Mouse (Mus musculus): ENCODE results near the gene Mbd4. TPM values are rescaled to one million over a fixed set of nuclear protein-coding genes. Genes with fewer than 3 reads are reported as not detected.

The Mbd4 gene
- polyA plus RNA-seq, 1 experiment from 2014 or later, result 13.4 TPM

DNA sequence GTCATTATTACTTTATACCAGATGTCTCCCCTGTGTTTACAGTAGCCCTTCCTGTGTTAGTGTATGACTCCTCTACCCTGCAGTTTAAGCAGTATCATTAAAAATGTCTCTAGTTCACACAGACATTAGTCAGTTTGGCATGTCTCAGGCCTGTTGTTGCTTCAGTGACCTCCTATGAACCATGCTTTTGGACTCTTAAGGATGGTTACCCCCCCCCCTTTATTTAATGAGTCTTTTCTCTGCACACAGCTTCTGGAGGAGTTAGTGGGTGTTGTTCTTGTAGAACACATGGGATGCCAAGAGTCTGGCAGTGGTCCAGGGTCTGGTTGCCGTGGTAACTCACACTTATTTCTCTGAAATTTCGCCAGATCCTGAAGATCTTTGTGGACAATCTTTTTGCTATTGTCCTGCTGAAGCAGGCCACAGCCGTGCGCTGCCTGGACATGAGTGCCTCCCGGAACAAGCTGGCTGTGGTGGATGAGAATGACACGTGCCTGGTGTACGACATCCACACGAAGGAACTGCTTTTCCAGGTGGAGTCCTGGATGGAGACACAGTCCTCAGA is 38.4 kb upstream of the Mbd4 start:
- Histone ChIP-seq H3K4me3 (ENCODE audit: low read depth, low read length) (no peak overlapping the region), H3K27me3 (replicated peaks; ENCODE audit: control insufficient read depth, insufficient read depth, low read length) (no peaks in the 10 kb centered on the region), H3K27ac (replicated peaks; ENCODE audit: low read depth, low read length) (no peak overlapping the region), H3K9me3 (ENCODE audit: control insufficient read depth, low read length) (0 out of 2 replicates have a peak, but pooled peaks cover 5% of the 10 kb centered on the region), H3K4me2 (ENCODE audit: low read depth, low read length) (no peak overlapping the region), H3K9ac (ENCODE audit: low read depth, low read length) (no peak overlapping the region), H3K36me3 (ENCODE audit: control insufficient read depth, insufficient read depth, low read length) (peaks cover 58% of the 10 kb centered on the region), H3K4me1 (ENCODE audit: control insufficient read depth, insufficient read depth, low read length) (peaks cover 7% of the 10 kb centered on the region; the same call in 1 of the 2 replicates)
- DNase-seq (ENCODE audit: low spot score), result peak; percentile 57
- no peak for ATAC-seq (ENCODE audit: low read depth)
- WGBS, result 70% methylated on average over 8 of the region's 8 CpGs

DNA sequence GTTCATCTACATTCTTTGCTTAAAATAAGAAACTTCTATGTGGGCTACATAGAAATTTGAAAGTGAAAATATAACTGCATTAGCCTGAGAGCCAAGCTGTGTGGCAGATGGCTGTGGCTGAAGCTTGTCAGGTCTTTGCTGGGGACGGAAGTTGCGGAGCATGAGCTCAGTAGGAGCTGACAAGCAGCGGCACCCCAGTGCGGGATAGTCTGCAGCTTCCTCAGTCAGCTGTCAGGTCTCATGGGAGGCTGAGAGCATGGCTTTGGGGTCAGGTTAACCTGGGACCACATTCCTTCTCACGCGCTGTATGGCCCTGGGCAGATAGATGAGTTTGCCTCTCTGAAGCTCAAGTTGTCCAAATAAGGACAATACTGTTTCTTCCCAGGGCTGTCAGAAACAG is 37.9 kb upstream of the Mbd4 start:
- H3K36me3 ChIP-seq (ENCODE audit: control insufficient read depth, insufficient read depth, low read length), result peaks cover 60% of the 10 kb centered on the region
- 0 out of 2 replicates have a peak, but pooled peaks cover 5% of the 10 kb centered on the region for H3K9me3 ChIP-seq (ENCODE audit: control insufficient read depth, low read length)
- peaks cover 7% of the 10 kb centered on the region; the same call in 1 of the 2 replicates for H3K4me1 ChIP-seq (ENCODE audit: control insufficient read depth, insufficient read depth, low read length)
- no peak overlapping the region for H3K4me2 ChIP-seq (ENCODE audit: low read depth, low read length)
- whole genome bisulfite sequencing, result 54% methylated on average over 6 of the region's 6 CpGs
- no peaks in the 10 kb centered on the region for H3K27me3 ChIP-seq (replicated peaks; ENCODE audit: control insufficient read depth, insufficient read depth, low read length)
- H3K4me3 ChIP-seq (ENCODE audit: low read depth, low read length), result no peak overlapping the region
- ATAC-seq (ENCODE audit: low read depth) (no peak), DNase-seq (ENCODE audit: low spot score) (no peak)
- H3K9ac ChIP-seq (ENCODE audit: low read depth, low read length), result no peak overlapping the region
- H3K27ac ChIP-seq (replicated peaks; ENCODE audit: low read depth, low read length), result no peak overlapping the region

DNA sequence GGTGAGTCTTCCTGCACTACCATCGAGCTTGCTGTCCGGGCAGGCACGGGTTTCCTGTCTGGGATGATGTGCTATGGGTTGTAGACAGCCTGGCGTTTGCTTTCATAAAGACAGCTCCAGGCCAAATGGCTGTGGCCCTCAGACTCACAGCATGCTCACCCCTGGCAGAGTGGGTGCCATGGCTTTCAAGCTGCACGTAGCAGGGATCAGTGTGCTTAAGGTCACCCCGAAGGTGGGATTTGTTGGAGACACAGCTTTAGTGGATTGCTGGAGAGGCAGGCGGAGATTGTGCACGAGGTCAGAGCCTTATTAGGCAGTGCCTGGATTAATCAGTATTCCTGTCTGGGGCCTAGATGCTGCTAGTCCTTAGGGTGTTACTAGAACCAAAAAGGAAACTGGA is 37.4 kb upstream of the Mbd4 start:
- peaks cover 60% of the 10 kb centered on the region for H3K36me3 ChIP-seq (ENCODE audit: control insufficient read depth, insufficient read depth, low read length)
- H3K9me3 ChIP-seq (ENCODE audit: control insufficient read depth, low read length), result 0 out of 2 replicates have a peak, but pooled peaks cover 5% of the 10 kb centered on the region
- no peak overlapping the region for H3K4me3 ChIP-seq (ENCODE audit: low read depth, low read length)
- H3K9ac ChIP-seq (ENCODE audit: low read depth, low read length), result no peak overlapping the region
- H3K27ac ChIP-seq (replicated peaks; ENCODE audit: low read depth, low read length), result no peak overlapping the region
- peaks cover 7% of the 10 kb centered on the region; the same call in 1 of the 2 replicates for H3K4me1 ChIP-seq (ENCODE audit: control insufficient read depth, insufficient read depth, low read length)
- ATAC-seq (ENCODE audit: low read depth), result no peak
- 74% methylated on average over 8 of the region's 8 CpGs for WGBS
- H3K27me3 ChIP-seq (replicated peaks; ENCODE audit: control insufficient read depth, insufficient read depth, low read length), result no peaks in the 10 kb centered on the region
- no peak overlapping the region for H3K4me2 ChIP-seq (ENCODE audit: low read depth, low read length)
- no peak for DNase-seq (ENCODE audit: low spot score)

DNA sequence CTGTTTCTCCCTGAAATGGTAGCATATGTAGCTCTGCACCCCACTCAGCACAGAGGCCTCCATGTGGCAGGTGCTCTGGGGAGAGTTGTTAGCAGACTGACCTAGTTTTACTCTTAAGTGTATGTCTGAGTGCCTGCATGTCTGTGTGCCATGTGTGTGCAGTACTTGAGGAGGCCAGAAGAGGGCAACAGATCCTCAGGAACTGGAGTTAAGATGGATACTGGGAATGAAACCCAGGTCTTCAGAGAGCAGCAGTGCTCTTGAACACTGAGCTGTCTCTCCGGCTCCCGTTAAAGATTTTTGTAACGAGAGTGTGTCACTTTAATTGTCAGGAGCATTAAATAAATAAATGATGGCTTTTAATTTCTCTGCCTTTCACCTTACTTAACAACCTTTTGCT is 35.1 kb upstream of the Mbd4 start:
- 95% methylated on average over 3 of the region's 3 CpGs for WGBS
- Histone ChIP-seq H3K4me2 (ENCODE audit: low read depth, low read length) (no peak overlapping the region), H3K9ac (ENCODE audit: low read depth, low read length) (no peak overlapping the region), H3K4me1 (ENCODE audit: control insufficient read depth, insufficient read depth, low read length) (peaks cover 7% of the 10 kb centered on the region; the same call in 1 of the 2 replicates), H3K27me3 (replicated peaks; ENCODE audit: control insufficient read depth, insufficient read depth, low read length) (no peaks in the 10 kb centered on the region), H3K4me3 (ENCODE audit: low read depth, low read length) (no peak overlapping the region), H3K27ac (replicated peaks; ENCODE audit: low read depth, low read length) (no peak overlapping the region), H3K36me3 (ENCODE audit: control insufficient read depth, insufficient read depth, low read length) (peaks cover 49% of the 10 kb centered on the region), H3K9me3 (ENCODE audit: control insufficient read depth, low read length) (0 out of 2 replicates have a peak, but pooled peaks cover 5% of the 10 kb centered on the region)
- ATAC-seq (ENCODE audit: low read depth), result no peak
- DNase-seq (ENCODE audit: low spot score), result no peak

DNA sequence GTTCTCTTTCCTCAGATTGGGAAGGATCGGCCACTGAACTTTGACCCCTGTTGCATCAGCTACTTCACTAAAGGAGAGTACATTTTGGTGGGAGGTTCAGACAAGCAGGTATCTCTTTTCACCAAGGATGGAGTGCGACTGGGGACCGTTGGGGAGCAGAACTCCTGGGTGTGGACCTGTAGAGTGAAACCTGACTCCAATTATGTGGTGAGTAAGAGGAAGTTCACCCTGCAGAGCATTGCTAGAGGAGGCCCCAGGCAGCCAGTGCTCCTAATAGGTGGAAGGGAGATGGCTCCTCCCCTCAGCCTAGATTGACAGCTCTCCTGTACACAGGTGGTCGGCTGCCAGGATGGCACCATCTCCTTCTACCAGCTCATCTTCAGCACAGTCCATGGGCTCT is 33.7 kb upstream of the Mbd4 start:
- WGBS, result 54% methylated on average over 4 of the region's 4 CpGs
- H3K27me3 ChIP-seq (replicated peaks; ENCODE audit: control insufficient read depth, insufficient read depth, low read length), result no peaks in the 10 kb centered on the region
- peaks cover 39% of the 10 kb centered on the region for H3K36me3 ChIP-seq (ENCODE audit: control insufficient read depth, insufficient read depth, low read length)
- ATAC-seq (ENCODE audit: low read depth), result no peak
- H3K9ac ChIP-seq (ENCODE audit: low read depth, low read length), result no peak overlapping the region
- H3K4me3 ChIP-seq (ENCODE audit: low read depth, low read length), result no peak overlapping the region
- 0 out of 2 replicates have a peak, but pooled peaks cover 5% of the 10 kb centered on the region for H3K9me3 ChIP-seq (ENCODE audit: control insufficient read depth, low read length)
- no peak for DNase-seq (ENCODE audit: low spot score)
- H3K4me1 ChIP-seq (ENCODE audit: control insufficient read depth, insufficient read depth, low read length), result peaks cover 6% of the 10 kb centered on the region; the same call in 1 of the 2 replicates
- H3K27ac ChIP-seq (replicated peaks; ENCODE audit: low read depth, low read length), result no peak overlapping the region
- no peak overlapping the region for H3K4me2 ChIP-seq (ENCODE audit: low read depth, low read length)

DNA sequence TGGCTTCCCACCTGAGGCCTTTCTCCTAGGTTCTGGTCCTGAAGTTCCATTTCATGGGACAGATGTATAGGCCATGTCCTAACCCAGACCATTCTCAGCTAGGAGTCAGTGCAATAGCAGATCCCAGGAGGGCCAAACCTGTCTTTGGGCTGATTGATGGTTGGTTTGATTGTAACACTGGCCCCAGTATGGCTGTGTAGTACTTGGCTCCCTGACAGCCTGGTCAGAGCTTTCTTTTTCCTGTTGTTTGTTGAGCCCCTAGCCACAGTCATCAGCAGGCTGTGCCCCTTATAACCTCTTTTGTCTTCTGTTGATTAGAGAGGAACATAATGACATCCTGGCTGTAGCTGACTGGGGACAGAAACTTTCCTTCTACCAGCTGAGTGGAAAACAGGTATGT is 30.8 kb upstream of the Mbd4 start:
- no peak for ATAC-seq (ENCODE audit: low read depth)
- no peaks in the 10 kb centered on the region for H3K4me1 ChIP-seq (ENCODE audit: control insufficient read depth, insufficient read depth, low read length)
- H3K36me3 ChIP-seq (ENCODE audit: control insufficient read depth, insufficient read depth, low read length), result peaks cover 36% of the 10 kb centered on the region
- DNase-seq (ENCODE audit: low spot score), result no peak
- H3K4me2 ChIP-seq (ENCODE audit: low read depth, low read length), result no peak overlapping the region
- H3K9ac ChIP-seq (ENCODE audit: low read depth, low read length), result no peak overlapping the region
- 0 out of 2 replicates have a peak, but pooled peaks cover 5% of the 10 kb centered on the region for H3K9me3 ChIP-seq (ENCODE audit: control insufficient read depth, low read length)
- no peak overlapping the region for H3K27ac ChIP-seq (replicated peaks; ENCODE audit: low read depth, low read length)
- H3K27me3 ChIP-seq (replicated peaks; ENCODE audit: control insufficient read depth, insufficient read depth, low read length), result no peaks in the 10 kb centered on the region
- H3K4me3 ChIP-seq (ENCODE audit: low read depth, low read length), result no peak overlapping the region

DNA sequence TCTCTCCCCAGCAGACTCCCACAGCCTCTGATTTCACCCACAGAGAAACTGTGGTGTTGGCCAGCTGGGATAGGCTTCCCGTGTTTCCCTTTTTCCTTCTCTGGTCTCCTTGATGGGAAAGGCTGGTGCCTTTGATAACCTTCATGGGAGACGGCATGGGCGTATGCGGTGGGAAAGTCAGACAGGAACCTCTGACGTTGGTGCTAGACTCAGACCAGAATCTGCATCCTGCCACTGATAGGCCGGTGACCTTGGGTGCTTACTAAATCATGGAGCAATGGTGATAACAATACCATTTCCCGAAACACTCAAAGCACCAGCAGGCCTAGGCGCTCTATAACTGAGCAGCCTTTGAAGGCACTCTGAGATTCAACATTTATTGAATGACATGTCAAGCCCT is 27.6 kb upstream of the Mbd4 start:
- no peak overlapping the region for H3K27ac ChIP-seq (replicated peaks; ENCODE audit: low read depth, low read length)
- DNase-seq (ENCODE audit: low spot score), result no peak

DNA sequence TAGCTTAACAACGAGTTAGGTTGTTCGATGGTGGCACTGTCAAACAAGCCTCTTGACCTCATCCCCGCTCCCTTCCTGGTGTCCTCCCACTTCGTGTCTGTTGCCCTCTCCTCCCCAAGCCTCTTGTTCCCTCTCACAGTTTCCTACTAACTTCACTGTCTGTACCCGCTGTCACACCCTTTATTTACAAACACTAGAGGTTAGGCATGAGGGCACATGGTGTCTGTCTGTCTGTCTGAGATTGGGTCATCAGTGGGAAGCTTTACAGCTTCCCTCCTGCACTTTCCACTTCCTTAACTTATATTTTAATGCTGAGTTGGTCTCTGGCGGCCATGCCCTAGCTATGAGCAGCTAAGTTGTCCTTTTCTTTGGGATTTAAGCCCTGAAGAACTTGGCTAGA is 26.6 kb upstream of the Mbd4 start:
- Histone ChIP-seq H3K4me3 (ENCODE audit: low read depth, low read length) (no peak overlapping the region), H3K9me3 (ENCODE audit: control insufficient read depth, low read length) (no peaks in the 10 kb centered on the region), H3K9ac (ENCODE audit: low read depth, low read length) (no peak overlapping the region), H3K4me2 (ENCODE audit: low read depth, low read length) (no peak overlapping the region), H3K27me3 (replicated peaks; ENCODE audit: control insufficient read depth, insufficient read depth, low read length) (no peaks in the 10 kb centered on the region), H3K36me3 (ENCODE audit: control insufficient read depth, insufficient read depth, low read length) (peaks cover 35% of the 10 kb centered on the region; the same call in 1 of the 2 replicates), H3K27ac (replicated peaks; ENCODE audit: low read depth, low read length) (no peak overlapping the region), H3K4me1 (ENCODE audit: control insufficient read depth, insufficient read depth, low read length) (no peaks in the 10 kb centered on the region)
- ATAC-seq (ENCODE audit: low read depth) (no peak), DNase-seq (ENCODE audit: low spot score) (no peak)
- WGBS, result 89% methylated on average over 6 of the region's 6 CpGs

More for the DNA sequence above, 27.6 kb upstream of the Mbd4 start:
- Histone ChIP-seq H3K4me1 (ENCODE audit: control insufficient read depth, insufficient read depth, low read length) (no peaks in the 10 kb centered on the region), H3K4me3 (ENCODE audit: low read depth, low read length) (no peak overlapping the region), H3K9ac (ENCODE audit: low read depth, low read length) (no peak overlapping the region), H3K36me3 (ENCODE audit: control insufficient read depth, insufficient read depth, low read length) (peaks cover 31% of the 10 kb centered on the region; the same call in 1 of the 2 replicates), H3K4me2 (ENCODE audit: low read depth, low read length) (no peak overlapping the region), H3K27me3 (replicated peaks; ENCODE audit: control insufficient read depth, insufficient read depth, low read length) (no peaks in the 10 kb centered on the region), H3K9me3 (ENCODE audit: control insufficient read depth, low read length) (no peaks in the 10 kb centered on the region)
- WGBS, result 82% methylated on average over 8 of the region's 8 CpGs
- no peak for ATAC-seq (ENCODE audit: low read depth)

DNA sequence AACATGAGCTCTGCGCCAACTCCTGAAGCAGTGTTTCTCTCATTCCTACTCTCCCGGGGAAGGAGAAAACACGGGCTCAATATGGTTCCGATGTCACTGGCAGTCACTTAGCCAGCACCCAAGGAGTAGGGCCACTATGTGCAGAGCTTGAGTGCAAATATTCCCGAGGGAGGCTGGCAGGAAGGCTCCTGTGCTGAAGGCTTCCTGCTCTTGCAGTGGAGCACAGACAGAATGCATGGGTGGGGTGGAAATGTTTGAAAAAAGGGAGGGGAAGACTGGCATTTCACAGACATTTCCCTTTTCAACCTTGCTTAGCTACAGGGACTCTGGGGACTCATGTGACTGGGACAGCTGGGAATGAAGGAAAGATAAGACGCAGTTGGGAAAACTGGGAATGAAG is 25.5 kb upstream of the Mbd4 start:
- Histone ChIP-seq H3K4me1 (ENCODE audit: control insufficient read depth, insufficient read depth, low read length) (no peaks in the 10 kb centered on the region), H3K4me2 (ENCODE audit: low read depth, low read length) (no peak overlapping the region), H3K27me3 (replicated peaks; ENCODE audit: control insufficient read depth, insufficient read depth, low read length) (no peaks in the 10 kb centered on the region), H3K9ac (ENCODE audit: low read depth, low read length) (no peak overlapping the region), H3K27ac (replicated peaks; ENCODE audit: low read depth, low read length) (no peak overlapping the region), H3K9me3 (ENCODE audit: control insufficient read depth, low read length) (no peaks in the 10 kb centered on the region), H3K36me3 (ENCODE audit: control insufficient read depth, insufficient read depth, low read length) (peaks cover 31% of the 10 kb centered on the region; the same call in 1 of the 2 replicates), H3K4me3 (ENCODE audit: low read depth, low read length) (no peak overlapping the region)
- no peak for ATAC-seq (ENCODE audit: low read depth)
- no peak for DNase-seq (ENCODE audit: low spot score)
- 77% methylated on average over 6 of the region's 6 CpGs for WGBS

Data from embryonic facial prominence, embryonic 14.5 days (tissue).